Mouse (Mus musculus) urinary bladder, postnatal 36 days (tissue): Measurements from ENCODE around the gene Dut.

ENCODE experiments used
- DNase-seq, 2 experiments: peaks; one replicate each; pipeline ENCODE4 v3.0.0; 2022; ENCODE audit warnings: low spot score in 2 of 2, mixed read lengths in 1 of 2

The Dut gene

GRCm38 (mm10) chr2:125303764-125304384, 56.9 kb downstream of the Dut start:
- DNase-seq, result no peak

DNA sequence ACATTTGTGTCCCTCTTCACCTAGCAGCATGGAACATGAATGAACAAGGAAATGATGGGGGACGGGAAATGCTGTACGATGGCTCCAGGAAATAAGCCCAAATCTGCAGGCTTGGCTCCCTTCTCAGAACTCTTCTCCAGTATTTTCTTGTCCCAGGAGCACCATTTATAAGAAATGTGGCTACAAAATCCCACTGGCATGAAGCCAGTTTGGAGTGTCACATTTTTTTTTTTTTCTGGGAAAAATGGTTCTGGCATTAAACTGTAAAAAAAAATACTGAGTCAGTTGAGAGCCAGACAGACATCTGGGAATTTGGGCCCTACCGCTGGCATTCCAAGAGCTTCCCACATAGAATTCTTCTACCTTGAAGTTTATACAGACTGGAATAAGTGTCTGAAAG, 57.8 kb downstream of the Dut start:
- DNase-seq, result no peak

DNA sequence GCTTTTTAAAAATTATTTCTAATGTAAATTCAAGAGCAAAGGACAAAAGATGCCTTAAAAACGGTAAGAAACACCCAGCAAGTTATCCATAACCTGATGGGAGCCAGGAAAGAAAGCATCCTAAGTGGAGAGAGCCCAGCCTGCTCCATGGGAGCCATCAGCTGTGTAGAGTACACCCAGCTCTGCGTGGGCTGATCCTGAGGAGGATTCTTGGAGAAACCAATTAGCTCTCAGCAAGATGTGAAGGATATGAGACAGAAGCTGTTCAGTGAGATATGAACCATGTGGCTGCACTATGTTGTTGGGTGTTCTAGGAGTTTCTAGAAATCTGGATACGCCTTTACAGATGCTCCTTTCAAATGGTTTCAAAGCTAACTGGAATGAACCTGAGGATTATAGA, 58.7 kb downstream of the Dut start:
- no peak for DNase-seq
